Mouse (Mus musculus): ENCODE measurements around the gene Itga9. TPM values are rescaled to one million over a fixed set of nuclear protein-coding genes. Genes with fewer than 3 reads are reported as not detected.

The Itga9 gene
- total RNA-seq, 2 experiments from 2014 or later: 41.6 to 56.8 TPM

DNA sequence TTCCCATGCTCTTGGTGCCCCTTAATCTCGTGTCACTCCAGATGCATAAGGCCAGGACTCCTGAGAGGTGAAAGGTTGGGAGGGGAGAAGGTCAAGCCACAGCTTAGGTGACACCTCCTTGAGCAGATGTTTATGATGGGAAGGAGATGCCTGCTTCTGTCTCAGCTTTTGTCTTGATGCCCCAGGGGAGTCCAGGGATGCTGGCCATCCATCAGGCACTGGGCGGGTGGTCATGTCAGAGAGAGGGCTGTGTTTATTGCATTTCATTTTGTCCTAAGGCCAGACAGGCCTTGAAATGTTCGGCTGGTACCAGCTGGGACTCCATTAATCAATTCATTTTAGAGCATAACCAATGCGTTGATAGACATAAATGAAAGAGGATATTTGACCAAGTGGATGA lies 81.8 kb downstream of the Itga9 start:
- no peak for DNase-seq

DNA sequence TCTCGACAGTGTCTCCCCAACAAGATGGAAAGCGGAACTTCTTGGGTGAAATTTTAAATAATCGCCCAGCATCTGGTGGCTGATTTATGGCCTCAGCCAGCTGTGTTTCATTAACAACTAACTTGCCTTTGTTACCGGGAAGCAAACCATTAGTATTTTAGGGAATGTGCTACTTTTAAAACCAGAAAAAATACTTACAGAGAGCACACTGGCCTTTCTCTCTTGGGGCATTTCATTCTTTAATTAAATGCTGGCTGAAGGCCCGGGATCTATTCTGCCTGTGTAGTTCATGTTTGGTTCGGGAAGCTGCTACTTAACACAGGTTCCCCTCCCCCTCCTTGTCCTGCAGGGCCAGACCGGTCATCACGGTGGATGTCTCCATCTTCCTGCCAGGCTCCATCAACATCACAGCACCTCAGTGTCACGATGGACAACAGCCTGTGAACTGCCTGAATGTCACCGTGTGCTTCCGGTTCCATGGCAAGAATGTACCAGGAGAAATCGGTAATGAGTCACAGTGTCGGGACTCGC lies 82.5 kb downstream of the Itga9 start:
- DNase-seq: no peak

DNA sequence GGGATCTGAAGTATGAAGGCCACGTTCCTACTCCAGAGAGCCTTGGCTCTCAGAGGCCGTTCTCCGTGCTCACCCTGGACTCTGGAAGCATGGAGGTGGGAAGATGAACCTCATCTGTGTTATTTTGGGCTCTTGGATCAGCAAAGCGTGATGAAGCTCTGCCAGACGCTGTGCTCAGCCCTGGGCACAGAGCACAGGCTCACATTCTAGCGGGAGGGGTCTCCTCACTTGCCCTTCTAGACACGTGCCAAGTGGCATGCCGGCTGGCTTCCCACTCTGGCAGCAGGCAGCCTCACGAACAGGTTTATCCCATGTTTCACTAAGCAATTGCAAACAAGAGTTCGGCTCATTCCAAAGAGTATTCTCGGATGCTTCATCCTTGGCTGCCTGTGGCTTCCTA lies 86.8 kb downstream of the Itga9 start:
- no peak for DNase-seq

DNA sequence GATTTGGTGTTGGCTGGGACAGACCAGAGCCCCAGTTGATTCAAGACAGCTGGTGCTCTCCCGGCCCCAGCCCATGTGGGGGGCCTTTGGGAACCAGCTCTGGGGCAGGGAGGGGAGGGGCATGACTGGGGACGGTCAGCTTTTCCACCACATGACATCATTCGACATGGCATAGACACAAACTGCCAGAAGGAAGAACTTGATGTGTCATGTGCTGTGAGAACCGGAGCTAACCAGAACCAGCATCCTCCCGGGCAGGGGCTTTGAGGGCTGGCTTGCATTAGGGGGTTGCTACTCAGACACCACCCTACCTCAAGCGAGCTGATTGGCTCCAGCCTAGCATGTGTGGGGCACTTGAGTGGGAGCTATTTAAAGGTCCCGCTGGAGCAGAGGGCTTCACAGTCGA lies 87.9 kb downstream of the Itga9 start:
- DNase-seq: no peak

DNA sequence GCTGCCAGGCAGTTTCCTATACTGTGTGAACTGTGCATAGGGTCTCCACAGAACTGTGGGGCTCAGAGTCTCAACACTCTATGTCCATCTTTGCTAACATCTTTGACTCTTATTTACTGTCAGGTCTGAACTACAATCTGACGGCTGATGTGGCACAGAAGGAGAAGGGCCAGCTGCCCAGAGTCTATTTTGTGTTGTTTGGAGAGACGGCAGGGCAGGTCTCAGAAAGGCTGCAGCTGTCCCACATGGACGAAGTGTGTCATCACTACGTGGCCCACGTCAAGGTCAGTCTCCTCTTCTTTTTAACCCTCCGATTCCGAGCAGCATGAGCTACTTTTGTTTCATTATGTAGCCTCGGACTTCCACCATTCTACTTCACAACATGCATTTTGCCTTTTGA lies 91.7 kb downstream of the Itga9 start:
- DNase-seq: peak; percentile 42

DNA sequence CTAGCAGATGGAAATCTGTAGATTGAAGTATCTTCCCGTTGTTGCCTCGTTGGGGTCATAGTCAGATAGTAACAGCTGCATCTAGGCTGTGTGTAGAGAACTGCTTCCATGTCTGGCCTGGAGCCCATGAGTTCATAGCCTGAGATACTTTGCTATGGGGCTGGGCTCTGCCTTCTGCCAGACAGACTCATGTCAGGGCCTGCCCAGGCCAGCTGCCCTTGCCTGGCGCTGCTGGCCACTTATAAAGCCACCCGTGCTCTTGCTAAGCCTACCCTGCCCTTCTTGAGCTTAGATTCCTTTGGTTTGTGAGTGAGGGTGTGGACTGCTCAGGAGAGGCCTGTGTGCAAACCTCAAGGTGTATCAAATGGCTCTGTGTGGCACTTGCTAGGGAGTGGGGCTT lies 93.2 kb downstream of the Itga9 start:
- no peak for DNase-seq

DNA sequence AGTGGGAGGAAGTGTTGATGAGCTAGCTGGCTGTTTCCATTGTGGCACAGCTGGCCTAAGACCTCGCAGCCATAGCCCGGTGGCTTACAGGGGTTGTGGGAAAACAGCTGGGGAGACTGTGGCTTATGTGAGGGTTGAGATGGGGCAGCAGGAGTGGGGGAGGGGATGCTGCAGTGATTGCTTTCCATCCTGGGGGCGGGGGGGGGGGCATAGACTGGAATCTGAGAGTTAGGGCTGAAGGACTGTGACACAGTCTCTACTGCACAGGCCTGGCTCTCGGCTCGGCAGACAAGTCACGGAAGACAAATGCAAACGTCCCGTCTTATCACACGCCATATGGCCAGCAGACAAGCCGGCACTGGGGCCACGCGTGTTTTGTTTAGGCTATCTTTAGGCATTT lies 94.4 kb downstream of the Itga9 start:
- DNase-seq: no peak

DNA sequence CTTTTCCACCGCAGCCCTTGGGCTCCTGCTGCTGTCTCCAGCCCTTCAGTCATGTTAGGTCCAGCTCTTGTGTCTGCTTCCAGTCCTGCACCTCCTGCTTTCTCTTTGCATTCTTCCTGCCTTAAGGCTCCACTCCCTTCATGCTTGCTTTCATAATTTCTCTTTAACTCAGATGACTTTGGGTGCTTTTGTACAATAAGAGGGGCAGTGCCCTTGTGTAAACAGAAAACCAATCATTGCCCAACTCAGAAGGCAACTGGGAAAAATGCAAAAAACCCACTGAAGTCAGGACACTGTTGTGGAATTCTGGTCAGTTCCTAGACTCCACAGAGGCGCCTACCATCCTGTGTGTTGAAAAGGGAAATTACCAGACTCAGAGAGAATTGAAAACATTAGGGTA lies 95.3 kb downstream of the Itga9 start:
- no peak for DNase-seq

DNA sequence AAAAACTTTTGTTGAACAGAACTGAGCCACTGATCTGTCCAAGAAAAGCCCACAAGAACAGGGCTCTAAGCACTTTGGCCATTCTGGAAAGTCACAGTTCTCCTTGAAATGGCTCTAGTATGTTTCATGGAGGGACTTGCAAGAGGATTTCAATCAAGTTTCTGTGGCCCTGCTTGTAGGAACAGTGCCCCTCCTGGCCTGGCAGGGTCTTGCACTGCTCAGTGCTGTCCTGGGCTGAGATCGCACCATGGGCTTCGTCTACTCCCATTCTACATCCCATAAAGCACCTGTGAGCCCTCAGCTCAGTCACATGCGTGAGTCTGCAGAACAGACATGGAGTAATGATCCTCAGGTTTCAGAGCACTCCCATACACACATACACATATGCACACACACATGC lies 96.7 kb downstream of the Itga9 start:
- no peak for DNase-seq

DNA sequence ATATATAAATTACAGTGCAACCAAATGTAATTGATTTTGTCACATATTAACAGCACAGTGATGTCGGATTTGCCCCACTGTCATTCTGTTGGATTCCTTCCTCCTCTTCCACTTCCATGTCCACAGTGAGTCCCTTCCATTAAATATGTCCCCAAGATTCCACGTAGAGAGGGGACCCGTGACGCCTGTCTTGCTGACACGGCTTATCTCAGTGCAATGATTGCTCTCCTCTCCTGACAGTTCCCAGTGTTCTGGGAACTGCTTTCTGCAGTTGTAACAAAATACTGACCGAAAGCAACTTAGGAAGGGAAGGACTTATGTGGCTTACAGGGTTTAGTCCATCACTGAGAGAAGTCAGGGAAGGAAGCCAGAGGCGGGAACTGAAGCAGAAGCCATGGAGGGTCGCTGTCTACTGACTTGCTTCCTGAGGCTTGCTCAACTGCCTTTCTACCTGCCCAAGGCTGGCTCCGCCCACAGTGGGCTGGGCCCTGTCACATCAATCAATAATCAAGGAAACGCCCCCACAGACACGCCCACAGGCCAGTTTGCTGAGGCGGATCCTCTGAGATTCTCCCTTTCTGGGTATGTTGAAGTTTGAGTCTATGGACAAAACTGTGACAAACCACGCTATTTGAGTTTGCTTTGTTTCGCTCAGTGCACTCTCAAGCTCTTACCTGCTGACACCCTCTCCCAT lies 99.0 kb downstream of the Itga9 start:
- DNase-seq: no peak

DNA sequence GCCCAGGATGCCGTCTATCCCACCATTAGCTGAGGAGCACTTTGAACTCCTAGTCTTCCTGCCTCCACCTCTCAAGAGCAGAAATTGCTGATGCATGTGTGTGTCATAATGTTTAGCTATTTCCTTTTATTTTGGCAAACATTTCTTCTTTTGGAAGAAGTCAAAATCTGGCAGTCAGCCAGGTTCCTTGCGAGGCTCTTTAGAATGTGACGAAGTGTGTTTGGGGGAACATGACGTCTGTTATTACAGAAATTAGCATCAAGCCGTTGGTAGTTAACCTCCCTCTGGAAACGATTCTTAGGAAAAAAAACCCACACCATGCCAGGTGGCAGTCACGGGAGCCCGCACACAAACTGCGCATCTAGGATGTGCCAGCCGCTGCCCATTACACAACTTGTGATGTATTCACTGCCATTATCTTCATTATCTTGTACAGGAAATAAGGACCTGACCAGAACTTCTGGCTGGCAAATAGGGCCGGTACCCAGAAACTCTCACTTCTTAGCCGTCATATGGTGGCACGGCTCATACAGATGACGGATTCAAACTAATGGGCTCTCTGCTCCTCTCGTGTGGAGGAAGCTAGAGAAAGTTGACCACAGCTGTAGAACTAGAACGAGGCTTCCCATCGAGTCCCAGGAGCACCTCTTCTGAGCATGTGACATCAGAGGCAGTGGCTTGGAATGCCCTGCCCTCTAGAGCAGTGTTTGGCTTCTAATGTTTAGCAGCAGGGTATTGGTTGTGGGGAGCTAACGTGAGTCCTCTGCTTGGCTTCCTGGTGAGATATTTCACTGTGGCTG lies 99.9 kb downstream of the Itga9 start:
- DNase-seq: peak; percentile 29

DNA sequence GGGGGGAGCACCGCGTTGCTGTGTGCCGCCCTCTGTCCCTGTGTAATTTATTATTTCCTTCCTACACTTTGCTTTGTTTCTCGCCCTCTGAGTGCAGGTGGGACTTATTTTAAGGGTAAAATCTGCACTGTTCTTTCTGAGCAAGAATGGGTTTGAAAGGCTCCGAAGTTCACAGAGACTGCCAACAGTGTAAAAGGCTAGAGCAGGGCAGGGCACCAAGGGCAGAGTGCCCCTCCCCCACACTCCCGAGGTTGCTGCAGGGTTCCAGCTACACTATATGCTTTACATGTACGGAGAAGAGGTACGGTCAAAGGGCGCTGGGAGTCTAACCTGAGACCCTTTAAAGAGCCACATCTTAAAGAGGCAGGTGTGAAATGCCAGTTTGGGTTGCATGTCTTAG lies 104.1 kb downstream of the Itga9 start:
- DNase-seq: no peak

DNA sequence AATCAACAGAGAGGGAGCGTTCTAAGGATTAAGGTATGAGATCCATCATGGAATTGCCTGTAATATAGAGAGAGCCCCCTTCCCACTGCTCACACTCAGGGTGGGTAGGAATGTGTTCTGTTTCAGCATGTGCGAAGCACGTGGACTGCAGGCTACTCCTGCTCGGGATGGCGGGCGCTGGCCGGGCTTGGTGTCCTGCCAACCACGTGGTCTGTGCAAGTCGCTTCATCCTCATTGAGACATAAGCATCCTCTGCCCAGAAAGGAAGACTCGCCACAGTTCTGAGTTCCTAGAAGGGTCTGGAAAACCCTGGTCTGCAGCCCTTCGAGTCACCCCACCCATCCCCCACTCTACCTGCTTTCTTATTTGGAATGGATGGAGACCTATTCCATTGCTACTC lies 105.3 kb downstream of the Itga9 start:
- DNase-seq: no peak

DNA sequence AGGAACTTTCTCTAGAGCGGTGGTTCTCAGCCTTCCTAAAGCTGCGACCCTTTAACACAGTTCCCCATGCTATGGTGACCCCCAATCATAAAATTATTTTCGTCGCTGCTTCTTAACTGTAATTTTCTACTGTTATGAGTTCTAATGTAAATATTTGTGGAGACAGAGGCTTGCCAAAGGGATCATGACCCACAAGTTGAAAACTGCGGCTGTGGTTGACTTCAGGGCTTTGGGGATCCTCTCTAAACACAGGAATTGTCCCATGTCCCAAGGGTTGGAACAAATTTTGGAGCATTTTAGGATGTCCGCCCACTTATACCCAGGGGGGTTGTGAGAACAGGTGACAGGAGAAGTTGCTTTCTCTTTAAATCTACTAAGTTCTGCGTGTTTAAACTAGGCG lies 107.0 kb downstream of the Itga9 start:
- DNase-seq: no peak

DNA sequence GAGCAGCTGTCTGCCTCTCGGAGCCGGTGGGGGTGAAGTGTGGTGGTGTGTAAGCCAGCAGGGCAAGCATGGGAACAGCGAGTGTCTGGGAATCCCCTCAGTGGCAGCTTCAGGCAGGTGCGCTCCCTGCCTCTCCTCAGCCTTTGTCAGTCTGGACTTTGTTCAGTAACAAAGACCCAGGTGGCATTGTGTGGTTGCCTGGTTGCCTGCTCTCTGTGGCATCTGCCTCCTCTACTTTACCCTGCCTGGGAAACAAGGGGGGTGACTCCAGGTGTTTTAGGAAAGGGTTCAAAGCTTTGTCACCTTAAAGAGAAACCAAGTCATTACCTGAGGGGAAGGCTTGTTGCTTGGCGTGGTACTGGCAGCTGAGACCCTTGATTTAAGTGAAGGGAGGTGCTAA lies 108.0 kb downstream of the Itga9 start:
- no peak for DNase-seq

DNA sequence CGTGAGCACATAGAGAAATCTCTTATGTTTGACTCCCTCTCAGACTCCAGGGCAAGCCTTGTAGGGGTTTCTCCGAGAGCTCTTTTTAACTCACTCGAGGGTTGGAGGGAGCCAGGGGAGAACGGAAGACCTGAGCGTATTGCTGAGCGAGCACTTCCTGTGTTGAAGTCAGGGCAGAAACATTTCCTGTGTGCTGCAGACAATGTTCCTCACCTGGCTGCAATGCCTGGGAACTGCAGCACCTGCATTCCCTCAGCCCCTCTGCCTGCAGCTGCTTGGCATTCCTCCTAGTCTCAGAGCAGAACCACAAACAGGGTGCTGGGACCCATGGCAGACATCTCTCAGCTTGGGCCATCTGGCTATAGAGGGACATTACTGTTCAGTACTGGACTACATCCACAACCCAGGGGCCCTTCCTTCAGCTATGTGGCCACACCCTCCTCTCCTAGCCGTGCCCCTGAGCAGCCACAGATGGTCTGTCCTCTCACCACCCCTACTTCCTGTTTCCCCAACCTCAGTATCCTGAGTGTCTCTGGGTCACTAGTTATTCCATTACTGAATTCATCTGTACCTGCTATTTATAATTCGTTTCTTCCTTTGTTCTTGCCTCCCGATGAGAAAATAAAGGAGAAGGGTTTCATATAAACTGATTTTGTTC lies 109.6 kb downstream of the Itga9 start:
- DNase-seq: no peak

DNA sequence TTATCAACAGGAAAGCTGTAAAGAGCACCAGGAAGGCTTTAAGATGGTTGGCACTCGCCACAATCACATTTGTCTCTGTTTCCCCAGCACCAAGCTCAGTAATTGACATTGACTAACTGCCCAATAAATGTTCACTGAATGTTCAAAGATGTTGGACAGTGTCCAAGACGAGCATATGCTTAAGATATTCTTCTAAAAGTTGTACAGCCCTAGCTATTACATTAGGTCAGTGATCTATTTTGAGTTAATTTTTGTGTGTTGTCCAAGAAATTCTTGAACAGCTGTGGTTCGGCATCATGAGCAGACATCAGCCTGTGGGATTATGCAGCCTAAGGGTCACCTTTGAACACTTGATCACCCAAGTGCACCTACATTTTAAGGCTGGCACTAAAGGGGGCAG lies 110.9 kb downstream of the Itga9 start:
- DNase-seq: no peak

DNA sequence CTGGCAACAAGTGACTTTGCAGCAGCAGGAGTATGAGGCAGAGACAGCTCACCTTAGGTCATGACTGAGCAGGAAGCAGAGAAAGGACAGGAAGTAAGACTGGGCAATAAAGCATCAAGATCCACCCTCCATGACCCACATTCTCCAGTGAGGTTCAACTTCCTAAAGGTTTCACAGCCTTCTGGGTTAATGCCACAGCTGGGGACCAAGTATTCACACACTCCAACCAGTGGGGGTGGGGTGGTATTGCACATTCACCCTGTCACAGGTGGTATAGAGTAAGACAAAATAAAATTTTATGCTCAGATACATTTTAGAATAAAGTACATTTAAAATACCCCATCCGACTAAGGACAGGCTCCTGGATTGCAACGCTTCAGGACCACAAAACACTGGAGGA lies 112.0 kb downstream of the Itga9 start:
- no peak for DNase-seq

DNA sequence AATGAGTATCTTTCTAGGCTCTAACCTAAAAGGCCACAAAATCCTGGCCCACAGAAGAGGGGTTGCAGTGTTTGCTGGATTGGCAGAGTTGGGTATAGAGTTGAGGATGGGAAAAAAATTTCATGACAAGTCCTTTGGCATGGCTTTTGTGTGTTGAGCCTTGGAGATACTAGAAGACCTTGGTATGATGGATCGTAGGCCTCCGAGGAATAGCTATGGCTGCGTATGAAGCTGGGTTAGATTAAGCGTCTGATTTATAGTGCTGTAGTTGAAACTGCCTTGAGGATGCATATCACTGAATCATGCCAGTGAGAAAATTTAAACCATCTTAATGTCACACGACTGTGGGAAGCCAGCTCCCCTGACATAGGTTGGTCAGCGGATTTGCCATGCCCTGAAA lies 114.6 kb downstream of the Itga9 start:
- no peak for DNase-seq

DNA sequence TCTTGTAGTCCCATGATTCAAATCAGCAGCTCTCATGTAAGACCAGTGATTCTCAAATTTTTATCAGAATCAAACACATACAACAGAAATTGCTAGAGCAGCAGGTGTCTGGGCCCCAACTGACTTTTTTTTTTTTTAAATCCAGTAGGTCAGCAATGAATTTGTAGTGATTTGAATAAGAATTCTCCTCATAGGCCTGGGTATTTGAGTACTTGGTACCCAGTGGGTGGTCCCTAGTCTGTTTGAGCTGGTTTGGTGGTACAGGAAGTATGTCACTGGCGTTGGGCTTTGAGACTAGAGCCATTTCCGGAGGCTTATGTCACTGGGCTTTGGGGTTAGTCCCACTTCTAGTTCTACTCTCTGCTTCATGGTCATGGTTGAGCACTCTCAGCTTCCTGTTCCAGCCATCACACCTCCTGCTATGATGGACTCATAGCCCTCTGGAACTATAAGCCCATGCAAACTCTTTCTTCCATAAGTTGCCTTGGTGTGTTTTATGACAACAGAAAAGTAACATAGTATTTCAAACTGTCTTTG lies 116.4 kb downstream of the Itga9 start:
- no peak for DNase-seq

DNA sequence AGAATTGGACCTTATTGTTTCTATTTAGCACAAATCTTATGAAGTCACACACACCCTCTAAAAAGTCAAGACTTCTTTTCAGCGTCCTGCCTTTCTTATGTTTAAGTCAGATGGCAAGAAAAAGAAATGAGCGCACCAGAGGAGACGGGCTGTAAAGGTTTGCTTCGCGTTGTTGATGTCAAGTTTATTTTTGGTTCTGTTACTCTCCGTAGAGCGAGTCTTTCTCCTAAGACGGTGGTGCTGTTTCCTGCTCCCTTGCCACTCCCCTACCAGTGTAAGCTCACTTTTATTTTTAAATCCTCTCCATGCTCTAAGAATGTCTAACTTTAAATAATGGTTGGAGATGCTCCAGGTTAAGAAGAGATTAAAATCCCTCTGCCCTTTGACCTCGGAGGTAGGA lies 118.6 kb downstream of the Itga9 start:
- DNase-seq: no peak

DNA sequence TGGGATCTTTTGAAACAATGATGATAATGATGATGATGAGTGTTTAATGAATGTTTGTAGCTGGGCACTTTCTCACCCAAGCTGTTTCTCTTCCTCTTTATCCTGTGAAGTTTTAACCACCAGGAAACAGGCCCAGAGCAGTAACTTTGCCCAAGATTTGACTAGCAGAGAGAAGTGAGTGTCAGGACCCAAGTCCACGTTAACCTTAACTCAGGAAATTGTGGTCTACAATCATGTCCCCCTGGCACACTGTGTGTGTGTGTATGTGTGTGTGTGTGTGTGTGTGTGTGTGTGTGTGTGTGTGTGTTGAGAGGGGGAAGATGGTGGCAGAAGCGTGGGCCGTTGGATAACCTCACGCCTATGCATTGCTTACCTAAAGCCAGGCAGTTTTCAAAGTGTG lies 120.1 kb downstream of the Itga9 start:
- no peak for DNase-seq

DNA sequence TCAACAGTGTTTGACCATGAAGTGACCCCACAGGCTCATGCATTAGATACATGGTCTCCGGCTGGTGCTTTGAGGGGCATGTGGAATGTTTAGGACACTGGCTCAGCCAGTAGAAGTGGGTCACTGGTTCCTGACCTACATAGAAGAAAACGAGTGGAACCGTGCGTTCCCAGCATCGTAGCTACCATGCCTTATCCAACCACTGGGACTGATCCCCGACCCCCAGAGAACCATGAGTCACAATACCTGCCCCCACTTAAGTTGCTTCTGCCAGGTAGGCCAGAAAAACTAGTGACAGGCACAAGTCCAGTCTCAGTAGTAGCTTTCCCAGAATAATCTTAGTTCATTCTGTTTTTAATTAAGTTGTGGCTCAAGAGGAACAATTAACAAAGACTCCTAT lies 121.8 kb downstream of the Itga9 start:
- DNase-seq: no peak
